Comparison of ENCODE assay signal across 16 mouse cellular contexts in the genomic region with DNA sequence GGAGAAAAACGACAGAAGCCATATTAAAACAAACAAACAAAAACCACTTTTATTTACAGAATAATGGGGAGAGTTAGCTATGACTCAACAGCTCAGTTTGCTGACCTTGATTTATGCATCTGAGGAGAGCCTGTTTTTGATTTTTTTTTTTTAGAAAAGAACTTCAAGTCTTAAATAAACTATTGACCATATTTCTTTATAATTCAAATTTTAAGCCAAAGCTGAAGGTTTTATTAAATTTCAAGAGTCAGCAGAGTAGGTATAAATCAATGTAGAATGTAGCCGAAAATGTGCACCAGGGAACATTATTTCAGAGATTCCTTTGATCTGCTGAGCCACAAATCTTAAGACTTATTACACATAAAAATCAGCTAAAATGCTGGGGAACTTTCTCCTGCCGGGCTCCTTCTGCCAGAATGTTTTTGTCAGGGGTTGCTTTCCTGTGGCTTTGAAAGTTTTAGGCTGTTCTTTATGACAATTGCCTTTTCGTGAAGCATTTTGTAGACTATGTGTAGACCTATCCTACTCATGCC.
"Had no signal": no experiment of that assay in that cellular context is flagged by ENCODE, and none has a peak within 500 bp of the region (broad histone marks: within the 10 kb centered on the region; RNA-seq: fewer than 3 reads in every experiment).

No protein-coding gene starts in this region.

- H3K4me3 ChIP-seq: limb, embryonic 13.5 days; liver, embryonic 13.5 days; midbrain, embryonic 12.5 days; myocyte; neural tube, embryonic 13.5 days; stomach, embryonic 15.5 days had no signal

- H3K27ac ChIP-seq: limb, embryonic 13.5 days; liver, embryonic 13.5 days; midbrain, embryonic 12.5 days; neural tube, embryonic 13.5 days; stomach, embryonic 15.5 days had no signal

- H3K4me2 ChIP-seq: limb, embryonic 13.5 days; liver, embryonic 13.5 days; midbrain, embryonic 12.5 days; neural tube, embryonic 13.5 days; stomach, embryonic 15.5 days had no signal

- H3K9ac ChIP-seq: limb, embryonic 13.5 days; liver, embryonic 13.5 days; midbrain, embryonic 12.5 days; neural tube, embryonic 13.5 days; stomach, embryonic 15.5 days had no signal

- H3K9me3 ChIP-seq: limb, embryonic 13.5 days; liver, embryonic 13.5 days; midbrain, embryonic 12.5 days; neural tube, embryonic 13.5 days; stomach, embryonic 15.5 days had no signal

- H3K27me3 ChIP-seq: liver, embryonic 13.5 days; midbrain, embryonic 12.5 days; neural tube, embryonic 13.5 days; stomach, embryonic 15.5 days had no signal

- ATAC-seq: intestine, postnatal 0 days; midbrain, embryonic 16.5 days had no signal

- H3K4me1 ChIP-seq: liver, embryonic 13.5 days; midbrain, embryonic 12.5 days; stomach, embryonic 15.5 days had no signal

- DNase-seq: kidney, adult 8-10 months; left cerebral cortex, postnatal 4 days; liver, embryonic 13.5 days; lung, adult 2 months; lung, postnatal 14 days; lung, postnatal 4 days; right cerebral cortex, postnatal 25 days; spleen, adult 18-20 months; thymus, postnatal 25 days had no signal

- H3K36me3 ChIP-seq: limb, embryonic 13.5 days; liver, embryonic 13.5 days; midbrain, embryonic 12.5 days; neural tube, embryonic 13.5 days; stomach, embryonic 15.5 days had no signal
